Mouse (Mus musculus): ENCODE data around the gene Btk. TPM values are rescaled to one million over a fixed set of nuclear protein-coding genes. Genes with fewer than 3 reads are reported as not detected.

The Btk gene
- polyA plus RNA-seq, 1 experiment from 2014 or later, result 1.1 TPM

DNA sequence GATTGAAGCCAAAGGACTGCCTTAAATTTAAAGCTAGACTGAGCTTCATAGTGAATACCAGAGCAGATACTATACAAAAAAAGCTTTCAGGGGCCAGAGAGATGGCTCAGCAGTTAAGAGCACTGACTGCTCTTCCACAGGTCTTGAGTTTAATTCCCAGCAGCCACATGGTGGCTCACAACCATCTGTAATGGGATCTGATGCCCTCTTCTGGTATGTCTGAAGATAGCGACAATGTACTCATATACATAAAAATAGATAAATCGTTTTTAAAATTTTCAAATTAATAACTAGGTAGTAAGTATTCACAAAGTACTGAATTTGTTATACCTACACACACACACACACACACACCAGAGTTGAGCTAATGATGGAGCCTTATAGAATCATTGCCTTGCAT lies 50.0 kb downstream of the Btk start:
- no peak overlapping the region for H3K27ac ChIP-seq
- H3K27me3 ChIP-seq, result no peaks in the 10 kb centered on the region
- no peak overlapping the region for H3K9ac ChIP-seq
- no peaks in the 10 kb centered on the region for H3K4me1 ChIP-seq
- ATAC-seq (replicated peaks; ENCODE audit: low FRiP score), result no peak
- WGBS, result 93% methylated on average over 2 of the region's 2 CpGs
- no peaks in the 10 kb centered on the region for H3K9me3 ChIP-seq (replicated peaks)
- no peak overlapping the region for H3K4me2 ChIP-seq
- peaks cover 10% of the 10 kb centered on the region; the same call in 1 of the 2 replicates for H3K36me3 ChIP-seq
- H3K4me3 ChIP-seq (replicated peaks), result no peak overlapping the region

DNA sequence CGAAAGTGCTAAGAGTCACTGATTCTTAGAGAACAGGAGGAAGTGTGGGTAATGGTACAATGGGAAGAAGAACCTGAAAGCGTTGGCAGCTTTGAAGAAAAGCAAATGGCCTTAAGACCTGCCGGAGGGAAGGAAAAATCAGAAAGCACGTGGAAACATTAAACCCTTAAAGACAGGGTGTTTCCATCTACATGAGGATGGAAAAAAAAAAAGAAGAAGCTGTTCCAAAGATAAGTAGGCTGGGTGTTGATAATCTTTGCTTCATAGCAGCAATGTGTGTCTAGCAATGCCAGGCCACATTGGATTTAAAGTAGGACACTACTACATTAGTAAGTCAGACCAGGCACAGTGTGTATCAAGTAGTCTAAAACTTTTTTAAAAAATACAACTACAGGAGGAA lies 58.1 kb downstream of the Btk start:
- H3K9ac ChIP-seq, result no peak overlapping the region
- H3K4me2 ChIP-seq, result no peak overlapping the region
- no peak overlapping the region for H3K27ac ChIP-seq
- no peaks in the 10 kb centered on the region for H3K36me3 ChIP-seq
- no peak for ATAC-seq (replicated peaks; ENCODE audit: low FRiP score)
- H3K4me1 ChIP-seq, result no peaks in the 10 kb centered on the region
- H3K27me3 ChIP-seq, result no peaks in the 10 kb centered on the region
- 75% methylated on average over 4 of the region's 4 CpGs for WGBS
- H3K9me3 ChIP-seq (replicated peaks), result no peaks in the 10 kb centered on the region
- no peak overlapping the region for H3K4me3 ChIP-seq (replicated peaks)

DNA sequence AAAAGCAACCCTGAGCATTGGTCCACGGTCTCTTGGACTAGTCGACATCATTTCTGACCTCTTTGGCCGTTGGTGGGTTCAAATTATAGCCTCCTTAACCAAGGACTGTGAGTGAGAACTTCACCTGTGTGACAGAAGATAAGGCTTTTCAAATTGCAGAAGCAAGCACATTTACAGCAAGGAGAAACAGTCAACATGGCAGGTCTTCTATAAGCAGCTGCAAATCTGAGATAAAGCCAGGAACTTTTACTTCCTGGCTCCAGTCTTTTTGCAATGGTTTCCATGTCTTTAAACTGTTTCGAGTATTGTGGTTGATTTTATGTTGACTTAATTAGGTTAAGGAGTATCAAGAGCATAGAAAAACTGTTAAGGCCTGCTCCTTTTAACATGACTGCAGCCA lies 59.6 kb downstream of the Btk start:
- WGBS, result 68% methylated on average over 4 of the region's 4 CpGs
- no peak overlapping the region for H3K4me2 ChIP-seq
- no peak overlapping the region for H3K27ac ChIP-seq
- ATAC-seq (replicated peaks; ENCODE audit: low FRiP score), result no peak
- no peaks in the 10 kb centered on the region for H3K4me1 ChIP-seq
- no peak overlapping the region for H3K9ac ChIP-seq
- no peaks in the 10 kb centered on the region for H3K36me3 ChIP-seq
- H3K9me3 ChIP-seq (replicated peaks), result no peaks in the 10 kb centered on the region
- H3K4me3 ChIP-seq (replicated peaks), result no peak overlapping the region
- H3K27me3 ChIP-seq, result no peaks in the 10 kb centered on the region

DNA sequence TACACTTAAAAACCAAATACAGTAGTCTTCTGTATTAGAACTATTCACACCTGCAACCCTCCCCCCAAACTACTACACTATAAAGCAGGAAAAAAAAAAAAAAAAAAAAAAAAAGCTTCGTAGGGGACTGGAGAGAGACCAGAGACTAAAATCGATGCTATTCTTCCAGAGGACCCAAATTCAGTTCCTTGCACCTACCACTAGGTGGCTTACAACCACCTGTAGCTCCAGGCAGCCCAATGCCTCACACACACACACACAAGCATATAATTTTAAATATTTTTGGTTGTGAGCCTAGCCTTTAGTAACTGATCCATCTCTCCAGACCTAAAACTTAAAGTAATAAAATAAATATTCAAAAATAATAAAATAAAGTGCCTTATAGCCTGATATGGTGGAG lies 73.9 kb downstream of the Btk start:
- Histone ChIP-seq H3K4me3 (replicated peaks) (no peak overlapping the region), H3K4me2 (no peak overlapping the region), H3K4me1 (no peaks in the 10 kb centered on the region), H3K27me3 (0 out of 2 replicates have a peak, but pooled peaks cover 4% of the 10 kb centered on the region), H3K27ac (no peak overlapping the region), H3K9me3 (replicated peaks) (no peaks in the 10 kb centered on the region), H3K9ac (no peak overlapping the region), H3K36me3 (no peaks in the 10 kb centered on the region)
- ATAC-seq (replicated peaks; ENCODE audit: low FRiP score), result no peak
- WGBS, result 36% methylated on average over 2 of the region's 2 CpGs

DNA sequence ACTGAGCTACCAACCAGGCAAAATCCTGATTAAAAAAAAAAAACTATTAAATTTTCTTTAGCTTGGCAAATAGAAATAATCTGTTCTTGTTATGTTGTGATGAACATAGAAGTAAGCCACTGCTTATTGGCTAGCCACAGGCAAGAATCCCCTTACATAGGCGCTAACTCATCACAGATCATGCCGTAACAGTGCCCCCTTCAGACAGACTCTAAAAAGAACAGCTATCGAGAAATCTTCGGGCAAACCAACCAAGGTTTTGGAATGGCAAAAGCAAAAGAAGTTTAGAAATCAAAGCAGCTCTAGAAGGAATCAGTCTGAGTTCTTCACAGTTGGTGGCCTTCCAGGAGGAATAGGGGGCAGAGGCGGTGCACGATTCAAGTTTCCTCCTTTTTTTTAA lies 75.4 kb downstream of the Btk start:
- Histone ChIP-seq H3K4me1 (no peaks in the 10 kb centered on the region), H3K27me3 (no peaks in the 10 kb centered on the region), H3K9ac (no peak overlapping the region), H3K4me2 (no peak overlapping the region), H3K4me3 (replicated peaks) (no peak overlapping the region), H3K36me3 (no peaks in the 10 kb centered on the region), H3K27ac (no peak overlapping the region), H3K9me3 (replicated peaks) (no peaks in the 10 kb centered on the region)
- WGBS, result 71% methylated on average over 6 of the region's 6 CpGs
- ATAC-seq (replicated peaks; ENCODE audit: low FRiP score), result no peak

GRCm38 (mm10) chrX:134500651-134501050 lies 82.7 kb downstream of the Btk start:
- H3K27ac ChIP-seq, result no peak overlapping the region
- 81% methylated on average over 8 of the region's 8 CpGs for WGBS

More at GRCm38 (mm10) chrX:134500651-134501050, 82.7 kb downstream of the Btk start:
- Histone ChIP-seq H3K27me3 (no peaks in the 10 kb centered on the region), H3K4me1 (no peaks in the 10 kb centered on the region), H3K9ac (no peak overlapping the region), H3K9me3 (replicated peaks) (no peaks in the 10 kb centered on the region), H3K4me2 (no peak overlapping the region), H3K36me3 (no peaks in the 10 kb centered on the region), H3K4me3 (replicated peaks) (no peak overlapping the region)
- no peak for ATAC-seq (replicated peaks; ENCODE audit: low FRiP score)

Other genes starting within 250 kb of the Btk start
- gene Drp2, start 179.0 kb downstream of the Btk start, polyA plus RNA-seq (2015; fragmentation: Nextera tagmentation; extraction: Ambion mirVana), result 0.80 and 0.97 TPM in 2 replicates
- not detected in 2 replicates for gene Taf7l, start 107.1 kb downstream of the Btk start, polyA plus RNA-seq (2015; fragmentation: Nextera tagmentation; extraction: Ambion mirVana)
- 85.7 and 94.1 TPM in 2 replicates for gene Timm8a1, start 41.7 kb downstream of the Btk start, polyA plus RNA-seq (2015; fragmentation: Nextera tagmentation; extraction: Ambion mirVana)
- gene Rpl36a, start 2.1 kb upstream of the Btk start, polyA plus RNA-seq (2015; fragmentation: Nextera tagmentation; extraction: Ambion mirVana), result 426 and 524 TPM in 2 replicates
- 5.7 TPM in 2 replicates for gene Gla, start 17.6 kb upstream of the Btk start, polyA plus RNA-seq (2015; fragmentation: Nextera tagmentation; extraction: Ambion mirVana)
- gene Hnrnph2, start 17.6 kb upstream of the Btk start, polyA plus RNA-seq (2015; fragmentation: Nextera tagmentation; extraction: Ambion mirVana), result 159 and 167 TPM in 2 replicates
- 4.5 and 4.6 TPM in 2 replicates for gene Armcx4, start 102.9 kb upstream of the Btk start, polyA plus RNA-seq (2015; fragmentation: Nextera tagmentation; extraction: Ambion mirVana)
- 50.5 and 55.0 TPM in 2 replicates for gene Armcx1, start 134.4 kb upstream of the Btk start, polyA plus RNA-seq (2015; fragmentation: Nextera tagmentation; extraction: Ambion mirVana)
- 22.6 and 22.9 TPM in 2 replicates for gene Armcx6, start 167.8 kb upstream of the Btk start, polyA plus RNA-seq (2015; fragmentation: Nextera tagmentation; extraction: Ambion mirVana)
- gene Armcx3, start 173.0 kb upstream of the Btk start, polyA plus RNA-seq (2015; fragmentation: Nextera tagmentation; extraction: Ambion mirVana), result 61.5 and 63.5 TPM in 2 replicates
- gene Armcx2, start 225.7 kb upstream of the Btk start, polyA plus RNA-seq (2015; fragmentation: Nextera tagmentation; extraction: Ambion mirVana), result 73.8 and 78.4 TPM in 2 replicates